Mouse (Mus musculus): ENCODE data around the gene Synj2.
"Not testable (repeated sequence)": the region's sequence is repeated elsewhere in the genome, so short reads cannot be mapped to it uniquely, and the experiment has no call there.

Synj2 gene

DNA sequence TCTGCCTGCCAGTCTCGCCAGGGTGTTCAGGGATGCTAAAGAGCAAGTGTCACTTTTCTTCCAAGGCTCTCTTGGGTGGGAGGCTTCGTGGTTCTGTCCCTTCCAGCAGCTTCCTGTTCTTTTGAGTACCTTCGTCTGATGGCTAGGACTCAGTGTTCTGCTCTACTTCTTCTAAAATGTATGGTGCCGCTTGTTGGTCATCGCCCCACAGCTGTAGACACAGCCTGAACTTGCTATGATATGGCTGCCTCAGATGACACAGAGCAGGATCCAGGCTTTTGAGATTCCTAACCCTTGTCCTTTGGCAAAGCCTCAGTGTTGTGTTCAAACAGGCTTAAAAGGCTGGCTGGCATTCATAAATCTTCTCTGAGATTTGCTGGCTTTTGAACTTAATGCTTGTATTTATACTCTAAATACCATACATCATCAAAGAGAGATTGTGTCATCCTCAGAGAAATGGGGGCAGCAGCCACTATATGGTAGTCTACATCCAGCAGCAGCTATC is 58.0 kb downstream of the Synj2 start:
- DNase-seq (ENCODE audit: low spot score in 2 of 2), result no peak

DNA sequence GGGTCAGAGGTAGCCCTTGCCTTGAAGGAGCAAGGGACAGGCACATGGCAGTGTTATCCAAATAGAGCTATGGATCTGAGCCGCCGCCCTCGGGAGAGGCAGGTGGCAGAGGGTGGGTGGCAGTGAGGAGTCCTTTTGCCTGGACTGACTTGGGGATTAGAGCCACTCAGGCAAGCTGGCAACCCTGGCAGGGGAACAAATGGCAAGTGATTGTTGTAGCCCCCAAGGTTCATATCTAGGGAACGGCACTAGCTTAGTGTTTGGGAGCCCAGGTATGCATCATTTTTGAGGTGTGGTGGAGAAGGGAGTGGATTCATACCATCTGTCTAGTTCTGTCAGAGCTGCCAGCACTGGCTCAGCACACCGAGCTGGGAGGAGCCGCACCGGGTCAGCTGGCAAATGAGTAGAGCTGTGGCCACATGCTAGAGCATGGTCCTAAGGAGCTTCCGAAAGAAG is 59.8 kb downstream of the Synj2 start:
- DNase-seq (ENCODE audit: low spot score in 2 of 2), result no peak

DNA sequence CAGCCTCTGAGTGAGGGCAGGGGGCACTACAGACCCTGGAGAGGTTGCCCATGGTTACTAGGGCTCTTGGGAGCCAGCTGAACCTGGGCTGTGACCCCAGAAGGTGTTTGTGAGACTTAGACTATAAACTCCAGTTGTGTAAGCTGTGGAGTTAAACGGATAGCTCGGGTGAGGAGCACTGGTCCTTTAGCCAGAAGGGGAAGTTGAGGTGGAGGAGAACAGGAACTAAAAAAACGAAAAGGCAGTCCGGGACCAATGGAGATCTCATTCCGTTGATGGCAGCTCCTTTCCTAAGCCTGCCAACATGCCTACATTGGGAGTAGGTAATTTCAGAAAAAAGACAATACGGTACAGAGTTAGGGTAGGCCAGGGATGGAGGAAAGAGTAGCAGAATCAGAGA is 60.3 kb downstream of the Synj2 start:
- no peak for DNase-seq (ENCODE audit: low spot score in 2 of 2)

DNA sequence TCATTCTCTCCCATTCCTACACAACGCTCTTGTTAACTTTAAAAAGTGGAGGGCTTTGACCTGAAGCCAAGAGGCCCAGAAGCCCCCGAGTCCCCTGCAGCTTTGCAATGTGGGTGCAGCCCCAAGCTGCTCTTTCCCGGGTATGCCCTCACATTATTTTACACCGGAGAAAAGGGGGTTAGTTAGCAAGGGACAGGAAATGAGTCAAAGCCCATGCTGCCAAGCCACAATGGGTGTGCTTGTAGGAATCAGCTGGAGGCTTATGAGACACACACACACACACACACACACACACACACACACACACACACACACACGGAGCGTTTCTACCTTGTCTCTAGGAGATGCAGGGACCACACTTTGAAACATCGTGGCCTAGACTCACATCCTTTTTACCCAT is 60.8 kb downstream of the Synj2 start:
- DNase-seq (ENCODE audit: low spot score in 2 of 2), result no peak

DNA sequence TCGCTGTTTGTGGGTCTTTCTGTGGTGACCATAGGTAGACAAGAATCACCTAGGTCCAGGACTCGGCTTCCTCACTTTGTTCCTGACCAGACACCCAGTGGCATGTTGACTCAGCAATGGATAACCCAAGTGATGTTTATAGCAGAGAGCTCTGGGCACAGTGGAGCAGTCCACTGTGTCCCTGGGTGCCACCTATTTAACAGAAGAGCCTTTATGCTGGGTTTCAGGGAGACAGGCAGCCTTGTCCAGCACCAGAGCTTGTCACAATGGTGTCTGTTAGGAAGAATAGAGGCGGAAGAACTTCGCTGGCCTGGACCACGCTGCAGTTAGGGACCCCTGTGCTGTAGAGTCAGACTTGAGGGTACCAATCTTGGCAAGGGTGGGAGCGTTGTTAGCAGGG is 61.5 kb downstream of the Synj2 start:
- no peak for DNase-seq (ENCODE audit: low spot score in 2 of 2)

DNA sequence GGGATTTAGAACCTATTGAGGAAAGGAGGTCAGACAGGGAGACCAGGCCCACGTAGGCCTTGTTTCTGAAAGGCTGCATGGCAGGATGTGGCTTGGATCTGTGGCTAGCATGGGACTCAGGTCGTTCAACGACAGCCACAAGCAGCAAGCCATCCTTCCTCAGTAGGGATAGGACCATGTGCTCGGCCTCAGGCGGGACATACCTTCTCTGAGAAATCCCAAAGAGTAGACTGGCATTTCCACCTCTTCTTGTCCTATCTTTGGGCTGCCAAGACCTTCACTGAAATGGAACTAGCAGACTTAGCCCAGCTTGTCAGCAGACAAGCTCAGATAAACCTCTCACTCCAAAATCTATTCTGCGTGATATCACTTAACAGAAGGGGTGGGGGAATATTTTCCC is 62.6 kb downstream of the Synj2 start:
- DNase-seq (ENCODE audit: low spot score in 2 of 2), result no peak

DNA sequence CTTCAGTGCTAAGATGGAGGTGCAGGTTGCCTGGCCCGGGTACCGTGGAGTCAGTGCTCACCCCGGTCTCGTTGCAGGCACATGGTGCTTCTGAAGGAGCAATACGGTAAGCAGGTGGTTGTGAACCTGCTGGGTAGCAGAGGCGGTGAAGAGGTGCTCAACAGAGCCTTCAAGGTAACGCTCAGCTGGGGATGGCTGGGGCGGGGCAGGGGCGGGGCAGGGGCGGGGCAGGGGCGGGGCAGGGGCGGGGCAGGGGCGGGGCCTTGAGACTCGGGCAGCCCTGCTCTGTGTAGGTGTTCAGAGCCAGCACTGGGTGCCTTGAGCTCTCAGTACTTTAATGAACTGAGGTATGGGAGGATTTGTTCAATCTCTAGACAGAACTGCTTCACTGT is 64.2 kb downstream of the Synj2 start:
- DNase-seq (ENCODE audit: low spot score in 2 of 2), result no peak

DNA sequence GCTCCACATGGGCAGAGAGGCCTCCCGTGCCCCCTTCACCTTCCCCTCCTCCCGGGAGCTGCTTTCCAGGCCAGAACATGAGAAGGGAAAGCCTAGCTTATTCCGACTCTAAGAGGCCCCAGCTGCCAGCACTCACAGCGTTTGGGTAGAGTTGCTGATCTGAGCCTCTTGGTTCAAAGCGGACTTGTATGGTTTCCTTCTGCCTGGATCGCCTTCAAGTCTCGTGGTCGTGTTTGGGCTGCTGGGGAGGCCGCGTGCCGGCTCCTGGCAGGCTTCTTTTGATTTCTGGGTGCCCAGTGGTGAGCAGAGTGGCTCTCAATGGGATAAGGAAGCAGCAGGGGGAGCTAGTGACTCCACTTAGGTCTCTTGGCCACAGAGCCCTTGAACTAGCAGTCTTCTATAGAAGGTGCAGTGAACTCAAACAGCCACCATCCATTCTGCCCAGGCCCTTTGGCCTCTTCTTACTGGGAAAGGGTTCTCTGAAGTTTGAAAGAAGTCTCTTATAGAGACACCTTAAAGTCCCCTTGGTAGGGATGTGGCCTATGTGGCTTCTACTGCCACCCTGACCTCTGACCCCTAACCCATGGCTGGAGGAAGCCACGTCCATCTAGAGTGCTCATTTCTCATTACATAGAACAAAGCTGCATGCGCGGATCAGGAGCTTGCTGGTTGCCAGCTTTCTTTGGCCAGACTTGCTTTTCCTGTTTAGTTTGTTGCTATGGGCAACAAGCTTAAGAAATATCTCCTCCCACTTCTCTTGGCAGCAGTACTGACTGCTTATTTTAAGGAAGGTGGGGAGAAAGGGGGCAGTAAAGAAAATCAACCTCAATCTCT is 64.8 kb downstream of the Synj2 start:
- peak; percentile 65 to 79 for DNase-seq (ENCODE audit: low spot score in 2 of 2)

DNA sequence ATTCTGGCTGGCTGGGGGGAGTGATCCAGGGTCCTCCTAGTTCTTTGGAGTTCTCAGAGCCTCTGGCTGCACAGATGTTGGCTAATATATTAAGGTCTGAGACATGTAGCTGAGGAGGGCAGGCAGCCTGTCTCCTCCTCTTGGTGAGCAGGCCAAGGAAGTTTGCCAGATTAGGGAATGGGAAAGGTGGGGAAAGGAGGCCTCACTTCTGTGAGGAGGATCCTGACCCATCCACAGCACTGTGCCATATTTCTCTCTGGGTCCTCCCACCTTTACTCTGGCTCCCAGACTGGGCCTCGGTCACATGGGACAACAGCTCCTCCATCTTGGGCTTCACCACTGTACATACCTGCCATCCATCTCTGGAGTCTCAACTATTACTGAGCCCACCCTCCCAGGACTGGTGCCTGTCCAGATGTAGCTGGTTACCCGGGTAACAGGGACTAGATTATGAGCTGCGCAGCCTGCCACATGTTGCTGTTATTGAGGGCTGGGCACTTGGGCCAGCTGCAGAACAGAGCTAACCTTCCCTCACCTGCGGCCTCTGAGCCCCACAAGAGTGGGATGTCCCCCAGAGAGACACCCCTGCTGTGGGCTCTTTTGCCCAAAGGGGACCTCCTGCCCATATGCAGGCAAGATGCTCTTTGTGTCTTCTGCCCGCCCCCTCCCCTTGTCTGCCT is 66.2 kb downstream of the Synj2 start:
- DNase-seq (ENCODE audit: low spot score in 2 of 2), result no peak

DNA sequence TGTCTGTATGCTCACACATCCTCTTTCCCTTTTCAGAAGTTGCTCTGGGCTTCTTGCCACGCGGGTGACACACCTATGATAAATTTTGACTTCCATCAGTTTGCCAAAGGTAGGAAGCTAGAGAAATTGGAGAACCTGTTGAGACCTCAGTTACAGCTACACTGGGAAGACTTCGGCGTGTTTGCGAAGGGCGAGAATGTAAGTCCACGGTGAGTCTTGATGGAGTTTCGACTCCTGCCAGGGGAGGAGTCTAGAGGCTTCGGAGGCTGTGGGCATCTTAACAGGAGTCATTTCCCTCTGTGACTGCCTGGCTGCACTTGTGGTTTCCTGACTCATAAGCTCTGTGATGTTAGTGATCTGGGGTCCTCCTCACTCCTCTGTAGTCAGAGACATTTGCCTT is 66.8 kb downstream of the Synj2 start:
- no peak for DNase-seq (ENCODE audit: low spot score in 2 of 2)

DNA sequence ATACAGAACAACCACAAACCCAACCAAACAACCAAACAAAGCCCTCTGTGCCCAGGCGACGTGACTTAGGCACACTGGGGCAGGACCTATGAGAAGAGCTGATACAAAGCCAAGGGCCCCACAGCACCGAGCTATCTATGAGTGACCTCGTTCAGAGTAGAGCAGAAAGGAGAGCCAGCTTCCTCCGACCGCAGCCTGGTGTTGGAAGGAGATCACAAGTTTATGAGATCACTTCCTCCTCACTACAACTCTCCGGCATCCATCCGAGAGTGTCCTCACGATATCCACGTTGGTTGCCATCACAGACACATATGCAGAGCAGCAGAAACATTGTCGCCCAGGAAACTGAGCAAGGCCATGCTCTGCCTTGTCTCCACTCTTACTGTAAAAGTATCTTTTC is 67.5 kb downstream of the Synj2 start:
- no peak for DNase-seq (ENCODE audit: low spot score in 2 of 2)

DNA sequence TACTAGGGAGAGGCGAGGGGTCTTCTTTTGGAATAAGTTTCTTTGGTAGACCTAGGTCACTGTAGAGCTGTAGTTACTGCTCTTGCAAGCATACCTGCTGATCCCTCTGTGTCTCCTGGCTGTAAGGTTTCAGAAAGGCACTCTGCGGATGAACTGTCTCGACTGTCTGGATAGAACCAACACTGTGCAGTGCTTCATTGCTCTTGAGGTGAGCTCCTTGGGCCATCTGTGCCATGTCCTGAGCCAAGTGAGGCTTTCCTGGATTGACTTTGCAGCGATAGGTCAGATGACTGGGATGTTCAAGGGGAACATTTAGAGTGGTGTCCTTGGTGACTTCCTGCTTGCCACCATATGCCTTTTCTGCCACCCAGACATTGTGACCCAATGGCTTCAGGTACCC is 68.5 kb downstream of the Synj2 start:
- DNase-seq (ENCODE audit: low spot score in 2 of 2), result no peak

DNA sequence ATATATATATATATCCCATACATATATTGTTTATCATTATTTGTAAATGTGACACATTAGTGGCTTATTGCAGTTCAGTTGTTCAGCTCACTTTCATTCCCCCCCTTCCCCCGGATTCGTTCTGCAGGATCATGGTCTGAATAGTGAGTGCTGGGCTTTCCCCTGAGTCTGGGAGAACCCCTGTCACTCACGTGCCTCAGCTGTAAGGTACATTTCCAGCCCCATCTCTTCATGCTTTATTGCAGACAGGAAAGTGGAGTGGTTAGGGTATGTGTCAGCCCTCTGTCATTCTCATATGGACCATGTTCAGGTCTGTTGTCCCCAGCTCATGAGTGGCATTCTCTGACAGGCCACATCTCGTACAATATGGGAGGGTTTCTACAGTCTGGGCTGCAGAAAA is 72.0 kb downstream of the Synj2 start:
- no peak for DNase-seq (ENCODE audit: low spot score in 2 of 2)

DNA sequence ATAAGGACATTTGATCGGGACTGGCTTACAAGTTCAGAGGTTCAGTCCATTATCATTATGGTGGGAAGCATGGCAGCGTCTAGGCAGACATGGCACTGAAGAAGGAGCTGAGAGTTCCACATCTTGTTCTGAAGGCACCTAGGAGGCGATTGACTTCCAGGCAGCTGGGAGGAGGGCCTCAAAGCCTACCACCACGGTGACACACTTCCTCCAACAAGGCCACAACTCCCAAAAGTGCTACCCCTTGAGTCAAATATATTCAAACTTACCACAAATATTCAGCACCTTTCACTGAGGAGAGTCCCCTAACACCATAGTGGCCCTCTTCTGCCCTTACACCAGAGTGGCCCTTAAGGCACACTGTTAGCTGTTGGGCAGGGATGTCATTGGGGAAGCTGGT is 73.9 kb downstream of the Synj2 start:
- no peak for DNase-seq (ENCODE audit: low spot score in 2 of 2)

DNA sequence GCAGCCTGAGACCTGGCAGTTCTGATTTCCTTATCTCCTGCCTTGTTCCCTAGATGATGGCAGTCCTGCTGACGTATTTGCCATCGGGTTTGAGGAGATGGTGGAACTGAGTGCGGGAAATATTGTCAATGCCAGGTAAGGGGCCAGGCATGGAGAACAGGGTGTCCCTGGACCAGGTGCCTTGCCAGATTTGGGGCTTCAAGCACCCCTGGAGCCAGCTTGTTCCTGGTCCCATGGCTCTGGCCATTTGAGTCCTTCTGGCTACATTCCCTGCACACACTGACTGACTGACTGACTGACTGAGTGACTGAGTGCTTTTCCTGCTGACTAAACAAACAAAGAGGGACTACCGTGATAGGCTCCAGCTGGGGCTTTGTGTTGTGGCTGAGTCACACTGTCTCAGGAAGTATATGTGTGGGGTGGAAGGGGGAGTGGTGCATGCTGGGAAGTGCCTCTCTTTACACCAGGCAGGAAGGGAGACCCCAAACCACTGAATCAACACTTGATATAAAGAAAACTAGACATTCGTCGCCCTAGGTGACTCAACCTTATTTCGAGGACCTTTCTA is 75.2 kb downstream of the Synj2 start:
- DNase-seq (ENCODE audit: low spot score in 2 of 2), result no peak

DNA sequence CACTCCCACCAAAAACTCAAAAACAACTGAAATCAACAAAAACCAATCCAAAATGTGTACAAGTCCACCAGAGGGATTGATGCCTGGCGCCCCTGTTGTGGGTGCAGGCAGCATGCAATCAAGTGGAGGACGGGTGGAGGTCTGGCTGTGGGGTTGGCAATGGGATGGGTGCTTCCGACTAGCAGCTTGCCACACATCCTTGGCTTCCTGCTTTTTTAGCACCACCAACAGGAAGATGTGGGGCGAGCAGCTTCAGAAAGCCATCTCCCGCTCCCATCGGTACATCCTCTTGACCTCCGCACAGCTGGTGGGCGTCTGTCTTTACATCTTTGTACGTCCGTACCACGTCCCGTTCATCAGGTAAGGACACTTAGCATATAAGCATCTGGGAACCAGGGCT is 76.2 kb downstream of the Synj2 start:
- no peak for DNase-seq (ENCODE audit: low spot score in 2 of 2)

DNA sequence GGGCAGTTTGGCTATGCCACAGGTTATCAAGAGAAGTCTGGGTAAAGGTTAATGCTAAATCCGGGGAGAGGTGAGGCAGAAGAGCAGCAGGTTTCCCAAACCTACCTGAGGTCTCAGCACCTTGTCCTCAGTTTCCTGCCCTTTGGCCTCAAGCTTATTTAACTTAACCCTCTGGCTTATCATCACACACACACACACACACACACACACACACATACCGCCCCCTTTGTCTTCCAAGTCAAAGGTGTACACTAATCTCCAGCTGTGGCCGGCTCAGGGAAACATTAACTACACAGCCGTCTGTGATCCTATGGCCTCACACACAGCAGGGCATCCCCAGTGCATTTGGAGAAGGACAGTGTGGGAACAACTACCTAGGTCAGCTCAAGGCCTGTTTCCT is 77.3 kb downstream of the Synj2 start:
- no peak for DNase-seq (ENCODE audit: low spot score in 2 of 2)

DNA sequence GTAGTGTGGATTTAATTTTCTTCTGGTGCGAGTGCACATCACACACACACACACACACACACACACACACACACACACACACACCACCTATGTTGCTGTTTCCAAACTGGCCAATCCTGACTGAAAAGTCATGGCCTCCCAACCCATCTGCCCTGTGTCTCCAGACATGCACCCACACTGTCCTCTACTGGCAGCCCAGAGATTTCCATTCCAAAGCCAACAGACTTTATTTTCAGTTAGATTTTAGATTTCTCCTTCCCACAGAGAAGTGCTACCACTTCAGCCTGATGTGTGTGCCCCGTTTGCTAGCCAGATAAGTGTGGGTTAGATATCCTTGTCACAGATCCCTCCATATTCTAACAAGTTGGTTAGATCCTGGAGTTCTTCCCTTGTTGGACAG is 78.7 kb downstream of the Synj2 start:
- no peak for DNase-seq (ENCODE audit: low spot score in 2 of 2)

DNA sequence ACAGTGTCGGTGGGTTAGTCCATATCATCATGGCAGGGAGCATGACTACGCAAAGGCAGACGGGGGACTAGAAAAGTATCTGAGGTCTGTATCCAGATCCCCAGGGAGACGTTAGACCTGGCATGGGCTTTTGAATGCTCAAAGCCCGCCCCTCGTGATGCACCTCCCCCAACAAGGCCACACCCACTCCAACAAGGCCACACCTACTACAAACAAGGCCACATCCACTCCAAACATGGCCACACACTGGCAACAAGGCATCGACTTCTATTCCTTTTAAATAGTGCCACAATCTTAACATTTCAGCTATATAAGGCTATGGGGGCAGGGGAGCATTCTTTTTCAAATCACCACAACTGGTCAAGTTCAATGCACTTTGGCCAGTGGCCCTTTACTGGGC is 79.6 kb downstream of the Synj2 start:
- no peak for DNase-seq (ENCODE audit: low spot score in 2 of 2)

DNA sequence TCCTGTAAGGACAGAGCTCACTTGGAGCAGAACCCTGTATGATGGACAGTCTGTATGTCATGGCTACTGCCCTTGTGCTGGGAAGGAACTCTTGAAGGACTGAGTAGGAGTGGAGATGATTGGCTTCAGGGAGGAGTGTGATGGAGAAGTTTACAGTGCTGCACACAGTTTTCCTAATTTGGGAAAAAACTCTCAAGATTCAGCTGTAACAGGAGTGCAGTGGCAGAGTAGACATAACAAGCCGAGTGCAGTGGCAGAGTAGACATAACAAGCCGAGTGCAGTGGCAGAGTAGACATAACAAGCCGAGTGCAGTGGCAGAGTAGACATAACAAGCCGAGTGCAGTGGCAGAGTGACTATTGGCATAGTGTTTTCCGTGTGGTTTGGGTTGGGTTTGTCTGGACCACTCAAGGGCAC is 80.3 kb downstream of the Synj2 start:
- DNase-seq (ENCODE audit: low spot score in 2 of 2), result not testable (repeated sequence)

DNA sequence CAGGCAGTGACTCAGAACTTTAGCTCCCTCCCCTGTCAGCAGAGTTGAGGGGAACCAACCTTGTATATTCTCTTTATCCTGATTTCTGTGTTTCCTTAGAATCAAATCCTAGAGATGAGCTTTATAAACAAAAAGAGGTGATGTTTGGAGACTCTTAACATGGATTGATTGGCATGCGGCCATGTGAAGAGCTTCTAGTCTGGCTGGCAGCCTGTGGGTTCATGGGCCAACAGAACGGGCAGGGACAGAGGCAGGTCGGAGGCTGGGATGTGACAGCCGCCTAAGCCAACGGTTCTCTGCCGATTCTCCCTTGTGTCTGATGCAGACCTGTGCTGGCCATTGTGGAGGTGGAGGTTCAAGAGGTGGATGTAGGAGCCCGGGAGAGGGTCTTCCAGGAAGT is 84.8 kb downstream of the Synj2 start:
- DNase-seq (ENCODE audit: low spot score in 2 of 2), result no peak

DNA sequence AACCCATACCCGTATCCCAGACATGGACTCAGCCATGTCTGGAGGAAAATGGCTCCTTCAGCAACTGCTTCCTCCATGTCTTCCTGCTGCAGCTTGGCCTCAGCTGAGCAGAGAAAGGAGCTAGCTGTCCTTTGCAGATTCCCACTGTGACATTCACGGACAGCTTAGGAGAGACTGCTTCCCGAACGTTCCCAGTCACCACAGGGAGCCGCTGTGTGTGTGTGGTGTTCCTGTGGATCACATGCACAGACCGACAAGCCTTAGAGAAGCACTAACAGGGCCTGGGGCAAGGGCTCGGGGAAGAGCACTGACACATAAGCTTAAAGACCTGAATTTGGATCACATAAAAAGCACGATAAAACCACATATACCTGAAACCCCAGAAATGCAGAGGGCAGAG is 94.6 kb downstream of the Synj2 start:
- no peak for DNase-seq (ENCODE audit: low spot score in 2 of 2)

DNA sequence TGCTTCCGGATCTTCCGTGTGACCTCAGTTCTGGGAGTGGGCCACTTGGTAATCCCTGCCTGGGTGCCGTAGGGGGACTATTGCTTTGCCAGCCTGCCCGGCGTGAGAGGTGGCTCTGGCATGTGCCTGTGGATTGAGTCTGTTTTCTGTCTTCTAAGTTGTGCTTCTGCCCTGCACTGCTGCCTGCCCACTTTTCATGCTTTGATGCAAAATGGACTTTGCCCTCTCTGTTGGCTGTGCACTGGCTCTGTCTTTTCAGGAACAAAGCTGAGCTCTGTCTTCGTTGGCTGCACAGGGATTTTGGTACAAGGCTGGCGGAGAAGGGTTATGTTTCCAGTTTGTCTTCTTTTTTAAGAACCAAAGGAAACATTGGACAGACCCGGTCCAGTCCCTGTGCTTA is 95.4 kb downstream of the Synj2 start:
- no peak for DNase-seq (ENCODE audit: low spot score in 2 of 2)
